Mouse (Mus musculus): ENCODE measurements around the gene Glcci1.

DNA sequence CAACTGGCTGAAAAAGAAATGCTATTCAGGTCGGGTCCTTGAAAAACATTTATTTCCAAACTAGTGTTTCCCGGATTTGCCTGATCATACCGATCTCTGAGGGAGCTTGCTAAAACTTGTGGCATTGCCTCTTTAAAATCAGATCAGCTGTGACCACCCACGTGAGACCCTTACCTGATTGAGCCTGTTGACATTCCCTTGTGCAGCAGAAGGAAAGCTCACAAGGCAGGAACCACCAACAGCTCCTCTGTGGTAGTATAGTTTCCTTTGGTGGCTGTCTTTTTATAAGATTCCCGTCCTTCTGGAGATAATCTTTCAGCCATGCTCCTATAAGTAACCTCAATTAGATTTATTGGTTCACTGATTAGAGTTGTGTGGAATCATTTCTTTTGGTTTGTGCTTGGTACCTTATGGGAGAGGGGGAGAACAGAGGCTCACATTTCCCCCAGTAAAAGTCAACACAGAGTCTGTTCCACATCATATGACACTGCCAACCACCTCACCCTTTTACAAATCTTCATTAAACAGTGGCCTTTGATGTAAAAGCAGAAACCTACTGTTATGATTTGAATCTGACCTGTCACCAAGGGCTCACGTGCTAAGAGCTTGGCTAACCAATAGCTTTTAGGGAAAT is 12.0 kb upstream of the Glcci1 start:
- TF ChIP-seq CTCF (conservative IDR thresholded peaks at IDR 0.05; ENCODE audit: low read length) (no peak), NANOG (IDR thresholded peaks at IDR 0.05; ENCODE audit: borderline replicate concordance, low read length) (no peak)
